Mouse (Mus musculus): ENCODE measurements around the gene Zmynd10.

- TF ChIP-seq CTCF (IDR thresholded peaks at IDR 0.05; ENCODE audit: control insufficient read depth, insufficient read depth, insufficient read length): no peak
- TF ChIP-seq MAX (IDR thresholded peaks at IDR 0.05): no peak
- TF ChIP-seq MYOG (IDR thresholded peaks at IDR 0.05; ENCODE audit: control insufficient read depth, extremely low read depth, insufficient read length): no peak
Measured at GRCm38 (mm10) chr9:107570845-107571244, 23.7 kb downstream of the Zmynd10 start.

All from C2C12 (cell line).